In genomic region chr13:108297350-108298093, GRCm38 (mm10) we compare ENCODE assay signal across 8 mouse cellular contexts. TPM values are rescaled to one million over a fixed set of nuclear protein-coding genes. Genes with fewer than 3 reads are reported as not detected.
DNase-seq lines count a peak whose midpoint lies in the region; ATAC-seq and TF ChIP-seq lines count a peak whose summit lies in the region.

No protein-coding gene starts in this region.

- peak; percentile 19 for DNase-seq in kidney, adult 11 months
- DNase-seq in kidney, adult 18-20 months: no peak
- DNase-seq in gastrocnemius, postnatal 10 days: peak; percentile 32
- peak; percentile 53 for DNase-seq in hindbrain, postnatal 0 days (ENCODE audit: low spot score)
- DNase-seq in liver, embryonic 14.5 days (ENCODE audit: low read depth in 3 of 3, low spot score in 3 of 3): peak in 2 of 3 experiments; percentile 31 to 54
- peak; percentile 72 for DNase-seq in thymus, postnatal 25 days

- TF ChIP-seq EP300 in liver, embryonic 14.5 days (IDR thresholded peaks at IDR 0.05; ENCODE audit: low read depth): no peak

- peak overlapping the region; percentile 51 for H3K4me2 ChIP-seq in hindbrain, postnatal 0 days (ENCODE audit: low read depth, low read length)
- H3K4me2 ChIP-seq in liver, embryonic 14.5 days (ENCODE audit: low read depth): peak overlapping the region; percentile 72

- 18% methylated on average over 12 of the region's 12 CpGs for WGBS in hindbrain, postnatal 0 days
- 5% methylated on average over 12 of the region's 12 CpGs for WGBS in liver, embryonic 14.5 days (ENCODE audit: insufficient replicate concordance)

- no peaks in the 10 kb centered on the region for H3K9me3 ChIP-seq in hindbrain, postnatal 0 days (ENCODE audit: low read length)
- no peaks in the 10 kb centered on the region for H3K9me3 ChIP-seq in liver, embryonic 14.5 days (ENCODE audit: control insufficient read depth, low read length)

- H3K27me3 ChIP-seq in hindbrain, postnatal 0 days (ENCODE audit: insufficient read depth, low read length): no peaks in the 10 kb centered on the region
- no peaks in the 10 kb centered on the region for H3K27me3 ChIP-seq in liver, embryonic 14.5 days (ENCODE audit: control insufficient read depth, insufficient read depth, low read length)

- no peaks in the 10 kb centered on the region for H3K36me3 ChIP-seq in hindbrain, postnatal 0 days (ENCODE audit: insufficient read depth, low read length)
- no peaks in the 10 kb centered on the region for H3K36me3 ChIP-seq in liver, embryonic 14.5 days (replicated peaks; ENCODE audit: control insufficient read depth, insufficient read depth, low read depth)

- H3K4me1 ChIP-seq in brown adipose tissue, adult 24 weeks (ENCODE audit: control insufficient read depth, insufficient read depth, insufficient read length, low read length): no peaks in the 10 kb centered on the region
- H3K4me1 ChIP-seq in hindbrain, postnatal 0 days (ENCODE audit: insufficient read depth, low read length): no peaks in the 10 kb centered on the region
- peaks cover 6 to 9% of the 10 kb centered on the region in 2 experiments; a peak in 3 of 4 replicates for H3K4me1 ChIP-seq in liver, embryonic 14.5 days (replicated peaks; ENCODE audit: control insufficient read depth in 2 of 2, insufficient read depth in 2 of 2, low read length in 1 of 2)

- H3K27ac ChIP-seq in brown adipose tissue, adult 24 weeks (replicated peaks; ENCODE audit: low read depth, low read length): no peak overlapping the region
- 0 out of 2 replicates have a peak overlapping the region, but pooled peaks have one; percentile 15 for H3K27ac ChIP-seq in hindbrain, postnatal 0 days
- peak overlapping the region; percentile 32 for H3K27ac ChIP-seq in liver, embryonic 14.5 days

- no peak for TF ChIP-seq CTCF in hindbrain, postnatal 0 days (IDR thresholded peaks at IDR 0.05; ENCODE audit: low read depth)
- TF ChIP-seq CTCF in liver, embryonic 14.5 days (IDR thresholded peaks at IDR 0.05; ENCODE audit: low read depth): no peak

- H3K4me3 ChIP-seq in brown adipose tissue, adult 24 weeks (ENCODE audit: insufficient read depth, low read depth, low read length): peak overlapping the region; percentile 51
- H3K4me3 ChIP-seq in hindbrain, postnatal 0 days (ENCODE audit: low read length): peak overlapping the region; percentile 23
- H3K4me3 ChIP-seq in liver, embryonic 14.5 days (ENCODE audit: insufficient read depth in 1 of 2, low read depth in 2 of 2, low read length in 2 of 2): peak overlapping the region; percentile 40 to 64

- H3K9ac ChIP-seq in hindbrain, postnatal 0 days (replicated peaks; ENCODE audit: low read length): 0 out of 2 replicates have a peak overlapping the region, but pooled peaks have one; percentile 21
- peak overlapping the region; percentile 34; the same call in 1 of the 2 replicates for H3K9ac ChIP-seq in liver, embryonic 14.5 days (replicated peaks)

- ATAC-seq in hindbrain, postnatal 0 days: peak; percentile 86
- peak; percentile 84 for ATAC-seq in liver, embryonic 14.5 days (ENCODE audit: insufficient read depth)
- ATAC-seq in monocyte, adult 5-6 weeks (replicated peaks; ENCODE audit: insufficient number of reproducible peaks, low FRiP score, low TSS enrichment, poor library complexity, severe bottlenecking): peak; percentile 89

RNA-seq across cellular contexts. Expression of gene Depdc1b, which starts 18.6 kb away (rescaled TPM):
- polyA plus RNA-seq in brown adipose tissue, adult 24 weeks (2012; ENCODE audit: insufficient read depth, insufficient read length, missing spikeins): not detected in 2 replicates
- 1 to 10 TPM; 1.6 to 3.0 TPM for total RNA-seq in gastrocnemius, postnatal 10 days (2021)
- 1.8 and 5.0 TPM in 2 replicates for total RNA-seq in hindbrain, postnatal 0 days (2014; rRNA removed)
- polyA plus RNA-seq in hindbrain, postnatal 0 days (2015; fragmentation: Nextera tagmentation; extraction: Ambion mirVana): 0.94 and 1.8 TPM in 2 replicates
- polyA plus RNA-seq in liver, embryonic 14.5 days (2012; rRNA removed): 7.5 and 11.0 TPM in 2 replicates
- 9.5 and 11.1 TPM in 2 replicates for polyA plus RNA-seq in liver, embryonic 14.5 days (2014; fragmentation: Nextera tagmentation; extraction: Ambion mirVana)
- 0.11 to 8.3 TPM (median 7.0 TPM) in 3 replicates for total RNA-seq in monocyte, adult 5-6 weeks (2017)
